ENCODE assay signal across 9 mouse cellular contexts in the genomic region with DNA sequence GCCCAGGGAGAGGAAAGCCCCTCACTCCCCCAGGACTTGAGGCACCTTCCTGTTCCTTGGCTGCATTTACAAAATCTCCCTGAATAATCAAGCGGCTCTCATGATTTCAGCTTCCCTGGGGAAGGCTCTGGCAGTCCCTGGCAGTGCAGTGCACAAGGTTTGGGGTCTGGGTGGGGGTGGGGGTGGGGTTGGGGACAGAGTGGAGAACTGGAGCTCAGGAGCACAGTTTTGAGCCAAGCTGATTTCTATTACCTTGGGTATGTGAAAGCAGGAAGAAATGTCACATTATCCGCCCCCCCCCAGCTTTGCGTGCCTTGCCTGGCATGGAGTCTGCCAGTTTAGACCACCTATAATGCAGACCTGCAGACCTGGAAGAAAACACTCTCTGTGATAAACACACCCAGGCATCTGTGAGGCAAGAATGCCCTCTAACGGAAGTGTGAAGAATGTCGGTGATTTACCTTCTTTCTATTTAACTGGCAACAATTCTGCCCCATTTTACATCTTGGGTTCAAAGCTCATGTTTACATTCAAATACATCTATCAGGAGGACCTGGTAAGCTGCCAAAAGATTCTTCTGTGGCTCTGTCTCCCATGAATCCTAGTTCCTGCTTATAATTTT.
DNase-seq lines count a peak whose midpoint lies in the region; ATAC-seq lines count a peak whose summit lies in the region.
"Had no signal": no experiment of that assay in that cellular context is flagged by ENCODE, and none has a peak within 500 bp of the region (broad histone marks: within the 10 kb centered on the region; RNA-seq: fewer than 3 reads in every experiment).

No protein-coding gene starts in this region.

- H3K36me3 ChIP-seq in embryonic facial prominence, embryonic 14.5 days (ENCODE audit: control insufficient read depth, insufficient read depth, low read length) = no peaks in the 10 kb centered on the region
- H3K36me3 ChIP-seq: limb, embryonic 13.5 days had no signal

- no peaks in the 10 kb centered on the region for H3K9me3 ChIP-seq in embryonic facial prominence, embryonic 14.5 days (ENCODE audit: control insufficient read depth, low read length)
- H3K9me3 ChIP-seq: limb, embryonic 13.5 days had no signal

- no peak overlapping the region for H3K4me2 ChIP-seq in embryonic facial prominence, embryonic 14.5 days (ENCODE audit: low read depth, low read length)
- H3K4me2 ChIP-seq: limb, embryonic 13.5 days had no signal

- no peaks in the 10 kb centered on the region for H3K27me3 ChIP-seq in embryonic facial prominence, embryonic 14.5 days (replicated peaks; ENCODE audit: control insufficient read depth, insufficient read depth, low read length)

- peaks cover 6% of the 10 kb centered on the region; the same call in 1 of the 2 replicates for H3K4me1 ChIP-seq in embryonic facial prominence, embryonic 14.5 days (ENCODE audit: control insufficient read depth, insufficient read depth, low read length)

- no peak overlapping the region for H3K27ac ChIP-seq in embryonic facial prominence, embryonic 14.5 days (replicated peaks; ENCODE audit: low read depth, low read length)
- H3K27ac ChIP-seq: limb, embryonic 13.5 days had no signal

- ATAC-seq in embryonic facial prominence, embryonic 14.5 days (ENCODE audit: low read depth) = peak; percentile 60; the same call in 1 of the 2 replicates
- ATAC-seq in activated CD4-positive, CD25-positive, alpha-beta regulatory T cell, adult 4 months = no peak

- no peak overlapping the region for H3K4me3 ChIP-seq in embryonic facial prominence, embryonic 14.5 days (ENCODE audit: low read depth, low read length)
- H3K4me3 ChIP-seq: limb, embryonic 13.5 days had no signal

- no peak overlapping the region for H3K9ac ChIP-seq in embryonic facial prominence, embryonic 14.5 days (ENCODE audit: low read depth, low read length)
- H3K9ac ChIP-seq: limb, embryonic 13.5 days had no signal

- intact Hi-C loops in left cerebral cortex, postnatal 14 days (cut with DNase I) = loop anchor here (10.0 kb wide), 1 partner anchor 938 kb away; no protein-coding TSS in a partner anchor
- intact Hi-C loops in left cerebral cortex, postnatal 36 days (cut with DNase I) = loop anchor here (10.0 kb wide), 2 partner anchors 138 to 1128 kb away; no protein-coding TSS in a partner anchor
- intact Hi-C loops in gastrocnemius, postnatal 36 days (cut with DNase I) = no loop called here

- peak; percentile 23 for DNase-seq in adrenal gland, postnatal 10 days
- no peak for DNase-seq in adrenal gland, adult 2 months
- peak; percentile 26 to 37 for DNase-seq in left cerebral cortex, postnatal 14 days (ENCODE audit: low spot score in 2 of 2)
- no peak for DNase-seq in left cerebral cortex, postnatal 36 days (ENCODE audit: low spot score in 2 of 2)
- DNase-seq in embryonic facial prominence, embryonic 14.5 days (ENCODE audit: low spot score) = peak; percentile 72
- peak; percentile 36 for DNase-seq in mesoderm, embryonic 11.5 days (ENCODE audit: low read depth, low spot score)
- no peak for DNase-seq in gastrocnemius, postnatal 36 days

- WGBS in embryonic facial prominence, embryonic 14.5 days = 34% methylated on average over 5 of the region's 5 CpGs

Comparison
In these comparisons a context has a peak if more than half of its experiments do, and no peak if none do; other contexts are left out.
1. DNase-seq: peak in adrenal gland, postnatal 10 days (single experiment), left cerebral cortex, postnatal 14 days (2 of 2), embryonic facial prominence, embryonic 14.5 days (single experiment) and mesoderm, embryonic 11.5 days (single experiment); none in adrenal gland, adult 2 months (single experiment), left cerebral cortex, postnatal 36 days (0 of 2) and gastrocnemius, postnatal 36 days (0 of 2).